Mouse (Mus musculus) retina, postnatal 7 days (tissue): ENCODE measurements around the gene Gabpb1.
"Not testable (repeated sequence)": the region's sequence is repeated elsewhere in the genome, so short reads cannot be mapped to it uniquely, and the experiment has no call there.

Experiments
- DNase-seq: peaks from one replicate; pipeline ENCODE4 v3.0.0-alpha.2; 2012; ENCODE audit warnings: low read depth, low spot score

Gene Gabpb1

DNA sequence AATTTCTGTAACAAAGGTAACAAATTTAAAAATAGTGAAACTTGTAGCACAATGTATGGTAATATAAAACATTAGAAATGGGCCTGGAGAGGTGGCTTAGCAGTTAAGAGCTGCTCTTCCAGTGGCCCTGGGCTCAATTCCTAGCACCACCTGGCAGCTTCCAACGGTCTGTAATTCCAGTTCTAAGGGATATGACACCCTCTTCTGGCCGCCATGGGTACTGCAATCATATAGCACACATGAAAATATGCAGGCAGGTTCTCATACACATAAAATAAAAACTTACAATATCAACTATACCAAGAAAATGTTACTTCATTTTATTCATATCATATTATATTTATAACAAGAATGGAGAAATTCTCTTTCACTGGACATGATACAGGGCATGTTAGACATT lies 35.8 kb downstream of the Gabpb1 start:
- no peak for DNase-seq

DNA sequence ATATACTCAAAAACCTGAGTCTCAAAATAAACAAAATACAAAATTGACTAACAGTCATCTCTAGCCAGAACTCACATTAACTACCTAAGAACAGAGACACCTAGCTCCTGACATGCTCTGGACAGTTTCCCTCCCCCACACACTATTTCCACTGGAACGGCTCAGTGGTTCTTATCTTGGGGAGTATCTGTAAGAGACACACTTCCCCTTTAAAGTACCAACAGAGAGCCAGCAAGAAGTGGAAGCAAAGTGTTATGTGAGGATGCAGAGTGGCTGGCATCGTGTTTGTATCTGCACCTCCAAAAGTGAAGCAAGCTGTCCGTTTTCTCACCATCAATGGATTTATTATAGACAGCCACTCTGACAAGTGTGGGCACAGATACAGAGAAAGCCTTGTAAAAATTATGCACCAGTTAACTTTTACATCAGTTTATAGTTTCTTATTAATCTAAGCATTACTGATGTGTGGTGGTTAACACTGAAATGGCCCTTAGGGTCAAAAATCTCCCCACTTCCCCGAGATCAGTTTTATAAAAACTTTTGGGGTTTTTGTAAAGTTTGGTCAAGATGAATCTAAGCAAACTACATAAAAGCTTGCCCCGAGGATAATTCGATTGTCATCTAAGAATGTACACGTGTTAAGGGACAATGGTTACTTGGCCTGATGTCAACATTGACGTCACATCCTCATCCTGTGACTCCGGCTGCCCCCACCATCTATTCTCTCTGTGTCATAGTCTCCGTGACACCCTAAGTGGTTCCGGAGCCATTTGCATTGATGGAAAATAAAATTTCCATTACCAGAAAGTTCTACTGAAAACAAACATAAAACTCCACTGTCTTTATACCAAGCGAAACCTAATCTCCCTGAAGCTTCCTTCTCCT lies 40.0 kb downstream of the Gabpb1 start:
- DNase-seq: no peak

GRCm38 (mm10) chr2:126633165-126633564 lies 43.0 kb downstream of the Gabpb1 start:
- DNase-seq: no peak

- DNase-seq: no peak
Measured at GRCm38 (mm10) chr2:126628455-126628995, 47.6 kb downstream of the Gabpb1 start.

DNA sequence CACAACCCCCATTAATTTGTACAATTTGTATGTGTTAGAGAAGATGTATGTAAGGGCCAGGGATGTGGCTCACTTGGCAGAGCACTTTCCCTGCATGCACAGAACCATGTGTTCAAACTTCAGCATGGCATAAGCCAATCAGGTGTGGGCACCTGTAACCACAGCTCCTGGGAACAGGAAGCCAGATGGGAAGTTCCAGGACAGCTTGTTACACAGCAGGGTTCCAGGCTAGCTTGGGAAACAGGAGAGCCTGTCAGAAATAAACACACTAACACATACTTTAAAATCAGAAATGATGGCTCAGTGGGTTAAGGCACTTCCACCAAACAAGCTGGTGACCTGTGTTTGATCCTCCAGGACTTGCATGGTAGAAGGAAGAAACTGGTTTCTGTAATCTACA lies 53.0 kb downstream of the Gabpb1 start:
- no peak for DNase-seq

- DNase-seq: no peak
Measured at GRCm38 (mm10) chr2:126622455-126622854, 53.7 kb downstream of the Gabpb1 start.

DNA sequence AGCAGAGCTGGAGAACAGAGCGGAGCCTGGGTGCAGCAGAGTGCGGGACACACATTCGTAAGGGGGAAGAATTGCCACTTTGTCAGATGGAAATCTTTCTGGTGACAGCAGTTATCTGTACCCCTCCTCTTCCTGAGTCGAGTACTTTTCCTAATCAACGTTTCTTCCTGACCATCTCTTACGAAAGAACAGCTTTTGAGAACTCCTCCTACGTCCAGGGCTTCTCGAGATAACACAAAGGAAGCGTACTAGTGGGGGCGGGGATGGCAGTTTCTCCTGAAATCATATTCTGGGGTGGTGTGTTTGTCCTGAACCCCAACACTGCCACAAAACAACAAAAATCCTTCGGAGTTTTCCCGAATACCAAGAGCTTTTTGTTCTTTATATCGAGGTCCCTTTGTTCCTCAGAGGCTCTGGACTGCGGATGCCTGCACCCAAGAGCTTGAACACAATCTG lies 56.9 kb downstream of the Gabpb1 start, which contains the start of gene Hdc:
Hdc (minus strand) TSS at position 51 of the 456 bp plus-strand sequence.
- no peak for DNase-seq

DNA sequence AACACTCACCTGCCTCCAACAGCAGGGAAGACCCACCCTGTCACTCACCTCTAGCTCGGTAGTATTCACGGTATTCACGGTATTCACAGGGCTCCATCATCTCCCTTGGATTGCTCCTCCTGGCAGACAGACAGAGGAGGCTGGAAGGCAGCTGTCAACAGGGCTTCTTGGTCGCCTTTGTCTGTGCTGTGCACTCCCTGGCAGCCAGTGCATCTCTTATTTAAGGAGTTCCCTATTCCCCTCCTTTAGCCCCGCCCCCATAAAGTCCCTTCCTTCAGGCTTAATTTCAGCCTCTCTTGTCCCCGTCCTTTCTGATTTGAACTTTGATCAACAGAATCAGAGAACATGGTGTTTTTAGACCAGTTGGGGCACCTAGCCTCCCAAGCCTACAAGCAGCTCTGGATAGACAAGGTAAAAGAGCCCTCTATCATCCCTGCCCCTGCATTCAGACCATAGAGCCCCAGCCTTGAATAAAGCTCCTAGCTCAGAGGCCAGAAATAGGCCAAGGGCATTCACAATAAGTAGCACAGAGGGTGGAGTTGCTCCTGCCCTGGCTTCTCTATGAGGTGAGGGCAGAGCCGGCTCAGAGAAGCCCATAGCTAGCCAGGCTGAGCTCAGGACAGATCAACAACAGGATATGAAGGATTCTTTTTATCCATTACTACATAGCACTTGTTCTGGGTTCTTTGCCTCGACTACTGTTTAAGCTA lies 57.5 kb downstream of the Gabpb1 start:
- DNase-seq: no peak

- no peak for DNase-seq
Measured at GRCm38 (mm10) chr2:126615355-126615754, 60.8 kb downstream of the Gabpb1 start.

DNA sequence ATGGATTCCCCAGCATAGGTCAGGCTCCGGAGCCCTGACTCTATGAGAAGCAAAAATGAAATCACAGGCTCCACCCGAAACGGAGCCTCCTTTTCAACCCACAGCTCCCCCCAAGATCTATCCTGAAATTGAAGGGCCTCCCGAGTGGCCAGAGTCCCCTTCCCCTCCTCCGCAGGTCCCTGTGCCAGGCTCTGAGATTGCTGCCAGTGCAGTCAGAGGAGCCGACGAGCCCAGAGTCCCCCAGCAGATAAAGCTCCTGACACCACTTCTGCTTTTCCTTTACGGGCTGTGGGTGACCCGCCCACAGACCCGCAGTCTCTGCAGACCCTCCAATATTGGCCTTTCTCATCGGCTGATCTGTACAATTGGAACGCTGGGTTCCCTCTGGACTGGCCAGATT lies 66.5 kb downstream of the Gabpb1 start:
- not testable (repeated sequence) for DNase-seq

- no peak for DNase-seq
Measured at GRCm38 (mm10) chr2:126607553-126608203, 68.5 kb downstream of the Gabpb1 start.

DNA sequence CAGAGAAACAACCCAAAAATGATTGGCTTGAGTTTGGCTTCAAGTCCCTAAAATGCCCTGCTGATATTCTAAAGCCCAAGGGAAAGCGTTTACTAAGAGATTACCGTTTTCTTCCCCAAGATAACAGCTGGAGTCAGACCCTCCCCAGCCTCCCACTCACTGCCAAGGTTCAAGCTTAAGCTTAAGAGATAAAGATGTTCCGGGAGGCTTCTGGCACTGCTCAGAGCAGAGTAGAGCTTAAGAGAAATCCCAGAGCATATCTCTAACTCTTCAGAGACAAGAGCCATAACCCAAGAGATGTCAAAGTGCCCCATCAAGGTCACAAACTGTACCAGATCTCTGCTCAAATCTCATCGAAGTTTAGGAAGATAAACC lies 69.5 kb downstream of the Gabpb1 start:
- no peak for DNase-seq

- no peak for DNase-seq
Measured at GRCm38 (mm10) chr2:126606061-126606687, 70.0 kb downstream of the Gabpb1 start.

GRCm38 (mm10) chr2:126601918-126602600 lies 74.1 kb downstream of the Gabpb1 start:
- no peak for DNase-seq

DNA sequence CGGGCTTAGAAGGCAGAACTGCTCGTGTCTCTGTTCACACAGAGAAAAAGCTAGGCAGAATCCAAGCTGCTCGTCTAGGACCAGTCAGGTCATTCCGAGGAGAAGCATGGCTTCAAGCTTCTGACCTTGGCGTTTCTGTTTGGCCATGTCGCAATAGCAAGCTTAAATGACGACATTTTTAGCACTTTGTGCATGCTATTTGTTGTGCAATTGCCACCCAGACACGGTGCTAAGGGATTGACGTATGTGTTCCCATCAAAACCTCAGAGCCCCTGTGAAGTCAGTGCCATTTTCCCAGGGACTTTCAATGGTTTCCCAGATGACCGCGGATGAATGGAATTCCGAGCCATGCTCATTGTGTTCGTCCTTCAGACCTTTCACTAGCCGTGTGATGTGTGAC lies 75.6 kb downstream of the Gabpb1 start:
- DNase-seq: no peak

DNA sequence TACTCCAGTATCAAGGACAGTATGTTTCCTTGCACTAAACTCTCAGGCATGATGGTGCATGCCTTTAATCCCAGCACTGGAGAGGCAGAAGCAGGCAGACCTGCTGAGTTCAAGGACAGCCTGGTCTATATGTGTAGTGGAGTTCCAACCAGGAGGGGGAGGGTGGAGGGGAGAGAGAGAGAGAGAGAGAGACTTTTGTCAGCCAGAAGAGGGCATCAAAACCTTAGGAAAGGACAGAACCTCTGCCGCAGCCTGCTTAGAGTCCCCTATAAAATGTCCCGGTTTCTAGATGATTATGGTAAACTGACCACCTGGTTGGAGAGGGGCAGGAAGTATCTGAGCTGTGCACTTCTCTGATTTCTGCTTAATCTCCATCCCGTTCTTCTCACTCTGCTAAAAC lies 77.1 kb downstream of the Gabpb1 start:
- DNase-seq: no peak

- no peak for DNase-seq
Measured at GRCm38 (mm10) chr2:126598359-126598758, 77.8 kb downstream of the Gabpb1 start.

DNA sequence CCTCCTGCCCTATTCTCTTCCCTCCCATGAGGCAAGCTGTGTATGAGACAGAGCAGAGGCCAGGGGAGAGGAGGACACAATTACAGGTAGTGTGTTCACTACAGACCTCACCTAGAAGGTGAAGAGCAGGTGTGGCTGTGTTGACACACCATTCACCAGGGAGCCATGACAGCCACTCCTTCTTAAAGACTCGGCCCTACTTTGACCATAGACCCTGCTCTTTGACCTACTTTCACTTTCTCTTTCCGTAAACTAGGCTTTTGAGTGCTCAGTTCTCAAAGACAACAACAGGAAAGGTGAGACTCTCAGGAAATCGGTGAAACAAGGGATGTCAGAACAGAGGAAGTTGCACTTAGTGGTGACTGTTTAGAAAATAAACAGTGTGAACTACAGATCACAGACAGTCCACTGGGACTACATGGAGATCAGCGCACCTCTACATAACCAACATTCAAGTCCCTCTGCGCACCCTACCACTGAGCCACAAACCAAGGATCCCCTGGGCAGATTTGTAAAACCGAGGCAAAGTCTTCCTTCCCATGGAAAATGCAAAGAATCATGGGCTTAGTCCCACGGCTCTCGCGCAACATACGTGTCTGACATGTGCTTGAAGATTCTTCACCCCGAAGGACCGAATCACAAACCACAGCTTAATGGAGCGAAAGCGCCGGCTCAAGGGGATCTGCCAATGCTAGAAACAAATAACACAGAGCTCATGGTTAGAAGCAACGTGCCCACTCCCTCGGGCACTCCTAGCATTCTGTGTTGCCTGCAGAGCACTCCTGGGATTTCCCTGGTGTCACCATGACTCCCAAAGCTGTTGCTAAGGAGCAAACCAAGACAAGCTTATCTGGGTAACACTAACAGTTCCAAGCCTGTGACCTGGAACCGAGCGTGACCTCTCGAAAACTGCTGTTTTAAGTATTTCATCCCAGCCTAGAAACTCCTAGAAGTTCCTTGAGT lies 78.6 kb downstream of the Gabpb1 start:
- no peak for DNase-seq

GRCm38 (mm10) chr2:126596347-126597072 lies 79.6 kb downstream of the Gabpb1 start:
- DNase-seq: no peak
